Mouse (Mus musculus): ENCODE data around the gene Parm1.

Gene Parm1

GRCm38 (mm10) chr5:91517480-91518301 lies at the start of gene Parm1:
Parm1 (plus strand) TSS chr5:91517615.
- peak; percentile 93 for DNase-seq

GRCm38 (mm10) chr5:91475241-91475640 lies 42.2 kb upstream of the Parm1 start:
- no peak for DNase-seq

GRCm38 (mm10) chr5:91476863-91477262 lies 40.6 kb upstream of the Parm1 start:
- no peak for DNase-seq

GRCm38 (mm10) chr5:91478673-91479072 lies 38.7 kb upstream of the Parm1 start:
- DNase-seq = no peak

DNA sequence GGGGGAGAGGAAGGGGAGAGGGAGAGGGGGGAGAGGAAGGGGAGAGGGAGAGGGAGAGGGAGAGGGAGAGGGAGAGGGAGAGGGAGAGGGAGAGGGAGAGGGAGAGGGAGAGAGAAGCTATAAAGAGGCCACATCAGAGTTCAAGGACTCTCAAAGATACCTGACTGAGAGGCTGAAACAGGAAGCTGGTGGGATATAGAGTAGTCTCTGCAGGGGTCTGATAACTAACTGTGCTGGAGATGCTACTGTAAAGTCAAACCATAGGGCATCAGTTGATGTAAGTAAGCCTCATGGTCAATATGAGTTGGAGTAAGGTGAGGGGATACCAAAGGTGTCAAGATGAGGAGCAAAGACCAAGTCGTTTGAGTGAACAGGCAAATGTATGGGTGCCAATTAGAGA lies 37.3 kb upstream of the Parm1 start:
- no peak for DNase-seq

- no peak for DNase-seq
These were observed 33.1 kb upstream of the Parm1 start for GRCm38 (mm10) chr5:91484324-91484723.

DNA sequence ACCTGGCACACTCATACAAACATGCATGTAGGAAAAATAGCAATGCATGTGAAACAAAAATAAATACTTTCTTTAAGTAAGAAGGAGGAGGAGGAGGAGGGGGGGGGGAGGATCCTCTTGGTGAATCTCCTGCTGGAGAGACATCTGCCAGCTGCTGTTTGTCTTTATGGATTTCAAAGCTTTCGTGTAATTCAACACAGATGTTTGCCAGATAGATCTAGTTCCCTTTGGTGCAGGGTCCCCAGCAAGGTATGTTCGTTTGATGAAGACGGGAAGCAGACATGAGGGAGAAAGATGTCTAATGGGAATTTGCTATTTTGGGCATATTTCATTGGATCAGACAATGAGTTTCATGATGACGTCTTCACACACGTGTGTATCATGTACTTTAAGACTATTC lies 23.0 kb upstream of the Parm1 start:
- DNase-seq = no peak

DNA sequence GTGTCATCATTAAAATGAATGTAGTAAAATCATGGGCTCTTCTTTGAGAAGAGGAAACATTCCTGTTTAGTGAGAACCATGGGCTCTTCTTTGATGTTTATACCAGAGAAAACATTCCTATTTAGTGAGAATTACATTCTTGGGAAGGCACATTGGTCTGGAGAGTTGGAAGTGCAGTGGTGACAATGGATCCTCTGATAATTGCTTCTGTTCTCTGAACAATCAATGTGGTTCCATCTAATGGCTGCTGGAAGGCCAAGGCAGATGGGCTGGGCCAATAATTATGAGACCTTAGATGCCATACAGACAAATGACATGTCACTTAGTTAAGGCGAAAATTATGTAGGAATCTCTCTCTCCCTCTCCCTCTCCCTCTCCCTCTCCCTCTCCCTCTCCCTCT lies 16.1 kb upstream of the Parm1 start:
- DNase-seq = no peak

DNA sequence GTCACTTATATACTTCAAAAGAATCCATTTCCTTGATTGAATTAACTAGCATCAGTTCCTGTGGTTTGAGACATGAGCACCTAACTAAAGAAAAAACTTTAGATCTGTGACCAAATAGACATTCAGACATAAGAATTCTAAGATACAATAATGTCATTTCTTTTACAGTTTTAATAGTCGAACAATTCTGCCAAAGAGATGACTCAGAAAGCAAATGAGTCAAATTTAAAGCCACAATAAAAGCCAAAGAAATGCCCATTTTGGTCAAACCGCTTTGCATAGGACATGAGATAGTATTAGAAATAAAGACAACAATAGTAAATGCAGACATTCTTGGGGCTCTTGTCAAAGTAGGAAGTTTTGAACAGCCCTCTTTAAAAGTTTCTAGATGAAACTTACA lies 15.0 kb upstream of the Parm1 start:
- no peak for DNase-seq

GRCm38 (mm10) chr5:91504320-91504922 lies 13.0 kb upstream of the Parm1 start:
- DNase-seq = no peak

DNA sequence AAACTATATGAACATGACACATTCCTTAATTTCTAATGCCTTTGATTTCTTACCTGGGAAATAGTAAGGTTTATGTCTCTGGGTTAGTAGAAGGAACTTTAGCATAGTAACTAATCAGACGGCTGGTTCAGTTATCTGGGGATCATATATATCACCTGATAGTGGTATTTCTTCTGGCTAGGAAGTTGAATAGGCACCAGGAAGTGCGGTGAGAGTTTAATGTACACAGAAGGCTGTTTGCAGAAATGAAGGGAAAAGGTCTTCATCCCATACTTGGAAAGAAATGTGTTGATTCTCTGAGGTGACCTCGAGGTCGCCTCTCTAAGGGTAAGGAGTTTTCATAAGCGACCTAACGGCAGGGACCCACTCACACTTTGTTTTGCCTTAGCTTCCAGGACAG lies 338 bp upstream of the Parm1 start:
- no peak for DNase-seq

GRCm38 (mm10) chr5:91518302-91518790 lies 931 bp downstream of the Parm1 start:
- peak; percentile 7 for DNase-seq

GRCm38 (mm10) chr5:91518946-91519345 lies 1.5 kb downstream of the Parm1 start:
- peak; percentile 39 for DNase-seq

- peak; percentile 16 for DNase-seq
These were observed 2.1 kb downstream of the Parm1 start for GRCm38 (mm10) chr5:91519521-91519920.

- no peak for DNase-seq
These were observed 15.5 kb downstream of the Parm1 start for GRCm38 (mm10) chr5:91532748-91533496.

- DNase-seq = no peak
These were observed 41.7 kb downstream of the Parm1 start for GRCm38 (mm10) chr5:91559071-91559610.

GRCm38 (mm10) chr5:91559711-91560110 lies 42.3 kb downstream of the Parm1 start:
- no peak for DNase-seq

DNA sequence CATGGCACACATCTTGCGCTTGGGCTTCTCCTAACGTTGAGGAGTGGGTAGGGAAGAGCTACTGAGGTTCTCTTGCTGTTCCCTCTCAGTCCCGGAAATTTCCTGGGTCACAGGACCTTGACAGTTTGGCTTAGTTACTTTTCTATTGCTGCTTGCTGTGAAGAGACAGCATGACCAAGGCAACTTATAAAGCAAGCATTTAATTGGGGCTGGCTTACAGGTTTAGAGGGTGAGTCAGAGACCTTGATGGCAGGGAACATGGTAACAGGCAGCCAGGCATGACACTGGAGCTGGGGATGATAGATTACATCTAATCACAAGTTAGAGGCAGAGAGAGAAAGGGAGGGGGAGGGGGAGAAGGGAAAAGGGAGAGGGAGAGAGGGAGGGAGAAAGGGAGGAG lies 44.0 kb downstream of the Parm1 start:
- DNase-seq = no peak

DNA sequence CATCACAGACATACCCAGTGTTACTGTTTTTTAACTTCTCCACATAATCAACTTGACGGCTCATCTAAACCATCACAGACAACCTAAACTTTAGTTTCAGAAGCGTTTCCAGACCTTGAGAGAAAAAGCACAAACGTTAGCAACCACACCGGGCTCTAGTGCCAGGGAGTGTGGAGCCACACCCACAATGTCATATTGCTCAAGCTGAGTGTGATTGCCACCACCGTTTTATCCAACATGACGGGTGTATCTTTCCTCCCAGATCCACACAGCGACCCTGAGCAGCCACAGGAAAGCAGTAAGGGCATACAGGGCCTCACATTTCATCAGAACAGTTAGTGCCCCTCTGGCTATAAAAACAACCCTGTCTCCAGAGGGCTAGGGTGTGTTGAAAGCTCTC lies 45.1 kb downstream of the Parm1 start:
- DNase-seq = no peak

DNA sequence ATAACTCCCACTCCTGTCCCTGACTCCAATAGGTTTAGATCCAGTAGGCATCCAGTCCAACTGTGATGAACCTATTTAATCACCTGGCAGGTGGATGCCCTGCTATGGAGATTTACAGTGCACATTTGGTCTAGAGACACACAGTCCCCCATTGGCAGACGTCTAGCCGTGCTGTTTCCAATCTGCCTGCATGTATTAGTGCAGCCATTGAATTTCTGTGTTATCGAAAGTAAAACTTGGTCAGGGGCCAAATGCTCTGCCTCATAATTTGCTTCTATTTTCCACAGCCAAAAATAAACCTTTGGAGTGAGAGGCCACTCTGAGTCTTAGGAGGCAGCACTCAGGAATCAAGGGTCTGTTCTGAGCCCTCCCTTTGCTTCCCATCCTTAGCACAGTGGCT lies 46.6 kb downstream of the Parm1 start:
- no peak for DNase-seq

DNA sequence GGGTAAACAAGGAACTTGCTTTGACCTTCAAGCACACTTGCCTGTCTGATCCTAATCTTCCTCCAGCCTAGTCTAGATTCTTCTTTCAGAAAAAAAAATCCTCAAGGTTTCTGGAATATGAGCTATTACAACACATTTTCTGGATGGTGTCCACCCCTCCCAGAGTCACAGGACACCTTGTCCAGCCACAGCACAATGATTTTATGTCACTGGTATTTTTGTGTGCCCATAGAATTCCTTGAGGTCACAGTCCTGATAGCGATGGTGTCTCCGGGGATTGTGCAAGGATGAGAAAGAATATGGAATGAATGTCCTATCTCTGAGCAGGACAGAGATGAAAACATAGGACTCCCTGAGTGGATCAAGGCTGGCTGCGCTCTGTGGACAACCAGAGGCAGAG lies 48.0 kb downstream of the Parm1 start:
- no peak for DNase-seq

DNA sequence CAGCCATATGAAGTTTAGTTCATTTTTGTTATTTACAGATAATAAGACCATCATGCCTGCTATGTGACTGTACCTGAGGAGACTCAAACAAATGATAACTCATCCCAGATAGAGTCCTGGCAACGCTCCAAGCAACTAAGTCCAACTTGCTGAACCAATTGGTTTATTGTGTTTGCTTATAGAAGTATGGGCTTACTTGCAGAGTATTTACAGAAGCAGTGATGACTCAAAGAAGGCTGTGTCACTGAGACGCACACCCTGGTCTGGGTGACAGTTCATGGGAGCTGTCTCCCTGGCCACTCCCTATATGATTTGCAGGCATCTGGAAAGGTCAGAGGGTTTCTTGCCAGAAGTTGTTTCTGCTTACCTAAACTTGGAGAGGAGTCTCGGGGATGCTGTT lies 49.2 kb downstream of the Parm1 start:
- DNase-seq = no peak

- no peak for DNase-seq
These were observed 56.8 kb downstream of the Parm1 start for GRCm38 (mm10) chr5:91574211-91574610.

Data from kidney, postnatal 10 days (tissue).